Mouse (Mus musculus): ENCODE results near the gene Xiap. TPM values are rescaled to one million over a fixed set of nuclear protein-coding genes. Genes with fewer than 3 reads are reported as not detected.

Xiap gene
- polyA plus RNA-seq, 1 experiment from 2014 or later: 9.6 TPM

DNA sequence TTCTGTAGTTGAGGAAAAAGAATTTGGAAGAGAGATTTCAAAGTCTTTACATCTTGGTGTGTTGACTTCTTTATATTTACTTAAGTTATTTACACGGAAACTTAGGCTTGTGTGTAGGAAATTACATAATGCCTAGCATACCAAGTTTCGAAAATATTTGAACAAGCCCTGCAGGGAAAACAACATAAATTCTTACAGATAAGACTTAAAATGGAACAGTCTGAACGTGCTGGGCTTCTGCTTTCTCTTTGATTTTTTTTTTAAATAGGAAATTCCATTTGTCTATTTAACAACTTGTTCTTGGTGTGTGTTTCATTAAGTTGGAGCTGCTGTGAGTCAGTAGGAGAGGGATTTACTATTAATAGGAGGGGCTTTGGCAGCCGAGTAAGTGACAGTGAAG is 93.6 kb downstream of the Xiap start:
- peak overlapping the region; percentile 66 for H3K4me3 ChIP-seq
- no peak overlapping the region for H3K27ac ChIP-seq
- H3K9me3 ChIP-seq: peaks cover 9% of the 10 kb centered on the region; the same call in 1 of the 2 replicates
- H3K4me1 ChIP-seq (replicated peaks): no peaks in the 10 kb centered on the region
- no peaks in the 10 kb centered on the region for H3K27me3 ChIP-seq (ENCODE audit: insufficient read depth, poor library complexity, severe bottlenecking)
- no peaks in the 10 kb centered on the region for H3K36me3 ChIP-seq
- 35% methylated on average over 4 of the region's 4 CpGs for WGBS
- DNase-seq (ENCODE audit: low spot score): no peak

Other genes with a start within 250 kb of the Xiap start
- 65.3 and 78.3 TPM in 2 replicates for gene Thoc2, start 139.0 kb upstream of the Xiap start, polyA plus RNA-seq (2016; fragmentation: Nextera tagmentation; extraction: Ambion mirVana)
- 32.7 and 40.1 TPM in 2 replicates for gene Stag2, start 89.6 kb downstream of the Xiap start, polyA plus RNA-seq (2016; fragmentation: Nextera tagmentation; extraction: Ambion mirVana)

All from hindbrain, embryonic 10.5 days (tissue).